Mouse (Mus musculus): Measurements from ENCODE around the gene Clip1.

Clip1 gene

DNA sequence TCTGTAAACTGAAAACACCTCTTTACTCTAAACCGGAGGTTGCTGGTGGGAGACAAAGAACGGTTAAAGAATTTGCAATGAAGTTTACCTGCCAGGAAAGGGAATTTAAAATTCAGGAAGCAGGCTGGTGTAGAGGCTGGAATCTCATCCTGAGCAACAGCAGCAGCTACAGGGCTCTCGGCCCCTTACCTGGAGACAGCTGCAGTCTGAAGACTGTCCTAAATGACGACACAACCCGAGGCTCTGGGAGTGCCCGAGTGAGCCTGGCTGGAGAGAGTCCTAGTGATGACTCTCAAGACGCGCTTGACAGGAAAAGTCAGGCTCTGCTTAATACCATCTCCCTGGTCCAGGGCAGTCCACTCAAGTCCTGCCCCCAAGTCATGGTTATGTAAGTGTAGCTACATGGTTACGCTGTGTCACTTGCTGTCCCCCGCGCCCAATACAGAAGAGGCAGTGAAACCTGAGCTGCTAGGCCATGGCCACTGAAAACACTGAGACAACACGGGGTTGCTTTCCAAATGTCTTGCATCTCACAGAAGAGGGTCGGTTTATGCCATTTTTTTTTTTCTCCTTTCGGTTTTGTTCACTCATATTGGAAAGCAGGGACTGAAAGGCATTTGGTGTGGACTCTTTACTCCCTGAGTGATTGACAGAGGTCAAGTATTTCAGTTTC, 13.5 kb downstream of the Clip1 start:
- no peak for DNase-seq (ENCODE audit: low spot score in 2 of 2)

DNA sequence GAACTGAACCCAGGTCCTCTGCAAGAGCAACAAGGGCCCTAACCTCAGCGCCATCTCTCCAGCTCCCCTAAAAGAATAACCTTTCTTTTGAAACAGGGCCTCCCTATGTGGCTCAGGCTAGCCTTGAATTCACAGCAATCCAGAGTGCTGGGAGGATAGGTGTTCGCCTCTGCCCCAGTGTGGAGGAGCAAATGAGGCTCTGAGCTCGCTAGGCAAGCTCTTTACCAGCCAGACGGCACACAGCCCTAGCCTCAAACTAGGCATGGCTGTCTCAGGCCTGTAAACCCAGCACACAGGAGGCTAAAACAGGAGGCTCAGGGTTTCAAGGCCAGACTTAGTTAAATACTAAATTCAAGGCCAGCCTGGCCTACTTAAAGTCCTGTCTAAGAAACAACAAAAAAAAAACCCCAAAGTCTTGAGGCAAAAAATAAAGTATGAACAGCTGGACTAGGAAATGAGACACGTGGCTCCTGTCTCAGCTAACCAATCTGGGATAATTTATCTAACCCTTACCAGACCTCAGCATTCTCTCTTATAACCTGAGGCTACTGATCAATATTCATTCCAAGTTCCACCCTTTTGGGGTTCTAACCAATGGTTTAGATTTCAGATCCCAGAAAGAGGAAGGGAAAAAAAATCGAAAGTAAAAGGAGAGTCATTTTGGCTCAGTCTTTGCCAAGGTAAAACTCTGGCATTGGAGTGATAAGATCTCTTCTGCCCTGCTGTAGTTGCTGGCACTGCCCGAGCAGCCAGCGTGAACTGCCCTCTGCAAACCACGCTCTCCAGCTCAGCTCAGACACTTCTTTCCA, 14.2 kb downstream of the Clip1 start:
- no peak for DNase-seq (ENCODE audit: low spot score in 2 of 2)

GRCm38 (mm10) chr5:123667915-123668314, 16.5 kb downstream of the Clip1 start:
- no peak for DNase-seq (ENCODE audit: low spot score in 2 of 2)

- no peak for DNase-seq (ENCODE audit: low spot score in 2 of 2)
These were observed 18.5 kb downstream of the Clip1 start for GRCm38 (mm10) chr5:123665956-123666355.

- no peak for DNase-seq (ENCODE audit: low spot score in 2 of 2)
These were observed 20.1 kb downstream of the Clip1 start for GRCm38 (mm10) chr5:123664329-123664728.

DNA sequence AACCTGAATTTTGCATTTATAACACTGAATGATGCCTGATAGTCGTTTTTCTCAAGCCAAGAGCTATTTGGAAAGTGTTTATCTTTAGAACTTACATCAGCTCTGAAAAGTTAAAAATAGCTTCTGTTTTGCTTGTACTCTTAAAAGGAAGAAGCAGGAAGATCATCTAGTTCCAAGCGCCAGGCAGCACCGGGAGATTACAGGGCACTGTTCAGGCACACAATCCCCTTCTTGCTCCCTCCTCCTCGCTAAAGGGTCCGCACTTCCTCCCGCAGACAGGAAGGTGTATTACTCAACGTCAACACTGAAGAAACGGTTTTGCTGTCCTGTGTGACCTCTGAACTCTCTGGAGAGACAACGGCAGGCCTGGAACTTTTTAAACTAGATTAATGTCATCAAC, 22.4 kb downstream of the Clip1 start:
- DNase-seq (ENCODE audit: low spot score in 2 of 2) = no peak

GRCm38 (mm10) chr5:123661602-123662001, 22.8 kb downstream of the Clip1 start:
- no peak for DNase-seq (ENCODE audit: low spot score in 2 of 2)

- no peak for DNase-seq (ENCODE audit: low spot score in 2 of 2)
These were observed 26.8 kb downstream of the Clip1 start for GRCm38 (mm10) chr5:123657651-123658050.

GRCm38 (mm10) chr5:123654937-123655336, 29.5 kb downstream of the Clip1 start:
- no peak for DNase-seq (ENCODE audit: low spot score in 2 of 2)

DNA sequence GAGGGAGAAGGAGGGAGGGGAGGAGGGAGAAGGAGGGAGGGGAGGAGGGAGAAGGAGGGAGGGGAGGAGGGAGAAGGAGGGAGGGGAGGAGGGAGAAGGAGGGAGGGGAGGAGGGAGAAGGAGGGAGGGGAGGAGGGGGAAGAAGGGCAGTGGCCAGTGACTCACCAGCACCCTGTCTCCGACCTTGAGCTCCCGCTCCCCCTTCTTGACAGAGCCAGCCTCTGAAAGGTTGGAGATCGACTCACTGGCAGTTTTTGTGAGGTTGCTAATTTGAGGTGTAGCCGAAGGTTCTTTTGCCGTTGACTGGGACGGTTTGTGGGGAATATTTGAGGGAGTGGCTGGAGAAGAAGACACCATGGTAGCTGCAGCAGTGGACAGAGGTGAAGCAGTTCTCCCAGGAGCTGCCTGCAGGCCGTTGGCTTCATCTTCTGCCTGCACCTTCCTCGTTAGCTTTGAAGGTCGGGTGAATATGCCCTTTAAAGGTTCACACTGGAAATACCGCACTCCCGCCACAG, 31.1 kb downstream of the Clip1 start:
- no peak for DNase-seq (ENCODE audit: low spot score in 2 of 2)

GRCm38 (mm10) chr5:123650825-123651224, 33.6 kb downstream of the Clip1 start:
- DNase-seq (ENCODE audit: low spot score in 2 of 2) = no peak

DNA sequence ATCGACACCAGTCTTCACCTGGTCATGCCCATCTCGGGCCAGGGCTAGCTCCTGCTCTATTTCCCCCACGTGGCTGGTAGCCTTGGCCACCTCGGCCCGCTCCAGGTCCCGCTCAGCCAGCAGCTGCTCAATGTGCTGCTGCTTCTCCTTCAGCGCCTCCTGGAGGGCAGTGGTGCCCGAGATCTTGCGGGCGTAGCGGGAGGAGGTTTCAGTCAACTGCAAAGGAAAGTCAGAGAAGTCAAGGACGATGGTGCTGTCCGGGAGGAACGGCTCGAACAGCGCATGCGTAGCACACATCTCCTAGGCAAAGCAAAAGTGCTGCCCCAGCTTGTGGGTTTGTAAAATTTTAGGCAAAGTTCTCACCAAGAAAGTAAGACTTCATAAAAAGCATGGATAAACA, 42.0 kb downstream of the Clip1 start:
- DNase-seq (ENCODE audit: low spot score in 2 of 2) = no peak

DNA sequence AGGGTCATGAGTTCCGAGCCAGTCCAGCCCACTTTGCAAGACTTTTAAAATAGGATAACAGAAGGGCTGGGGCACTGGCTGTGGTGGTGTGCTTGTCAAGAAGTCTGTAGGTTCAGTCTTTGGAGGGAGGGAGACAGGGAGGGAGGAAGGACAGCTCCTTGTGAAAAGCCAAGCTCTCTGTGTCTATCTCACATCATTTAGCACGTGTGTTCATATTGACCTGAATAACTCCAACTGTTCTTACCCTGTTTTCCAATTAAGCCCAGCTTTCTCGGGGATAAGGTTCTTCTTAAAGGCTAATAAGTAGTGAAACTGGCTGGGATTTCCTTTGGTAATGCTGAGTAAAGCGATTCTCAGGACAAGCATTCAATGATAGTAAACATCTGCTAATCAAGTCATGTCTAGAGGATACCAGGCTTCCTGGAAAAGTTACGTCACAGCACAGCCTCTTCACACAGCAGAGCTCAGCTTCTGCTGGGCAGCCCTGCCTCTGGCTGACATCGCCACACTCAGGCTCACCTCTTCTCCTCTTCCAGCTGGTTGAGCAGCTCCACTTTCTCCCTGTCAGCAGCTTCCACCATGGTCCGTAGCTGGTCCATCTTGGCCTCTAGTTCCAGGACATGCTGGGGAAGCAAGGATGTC, 43.0 kb downstream of the Clip1 start:
- no peak for DNase-seq (ENCODE audit: low spot score in 2 of 2)

- DNase-seq (ENCODE audit: low spot score in 2 of 2) = no peak
These were observed 44.2 kb downstream of the Clip1 start for GRCm38 (mm10) chr5:123640181-123640580.

DNA sequence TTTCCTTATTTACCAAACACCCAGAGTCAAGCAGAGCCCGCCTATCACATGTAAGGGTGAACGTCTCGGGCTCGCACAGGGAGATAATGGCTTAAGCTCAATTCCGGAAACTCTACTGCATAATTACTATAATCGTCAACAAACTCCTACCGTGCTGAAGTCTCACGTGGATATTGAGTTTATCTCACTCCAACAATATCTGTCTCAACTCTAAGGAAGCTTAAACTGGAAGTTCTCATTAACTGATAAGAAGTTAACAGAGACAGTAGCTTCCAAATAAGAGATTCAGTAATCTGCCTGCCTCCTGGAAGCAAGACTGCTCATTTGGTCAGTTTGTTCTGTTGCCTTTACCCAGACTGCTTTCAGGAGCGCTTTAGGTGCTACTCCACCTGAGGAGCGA, 53.2 kb downstream of the Clip1 start:
- no peak for DNase-seq (ENCODE audit: low spot score in 2 of 2)

DNA sequence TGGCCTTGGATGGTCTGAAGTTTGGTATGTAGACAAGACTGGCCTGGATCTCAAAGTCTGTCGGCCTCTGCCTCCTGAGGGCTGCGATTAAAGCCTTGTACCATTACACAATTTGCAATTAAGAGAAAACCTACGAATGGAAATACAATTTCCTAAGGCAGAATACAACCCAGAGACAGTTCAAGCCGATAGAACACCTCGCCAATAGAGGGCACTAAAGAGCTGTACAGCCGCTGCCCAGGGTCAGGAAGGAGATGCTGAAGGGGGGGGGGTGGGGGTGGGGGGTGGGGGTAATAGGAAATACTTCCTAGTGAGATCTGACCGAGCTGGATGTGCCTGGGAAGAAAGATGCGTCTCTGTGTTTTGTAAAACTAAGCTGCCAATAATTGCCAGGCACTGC, 57.8 kb downstream of the Clip1 start:
- DNase-seq (ENCODE audit: low spot score in 2 of 2) = no peak

- no peak for DNase-seq (ENCODE audit: low spot score in 2 of 2)
These were observed 62.0 kb downstream of the Clip1 start for GRCm38 (mm10) chr5:123622421-123622820.

DNA sequence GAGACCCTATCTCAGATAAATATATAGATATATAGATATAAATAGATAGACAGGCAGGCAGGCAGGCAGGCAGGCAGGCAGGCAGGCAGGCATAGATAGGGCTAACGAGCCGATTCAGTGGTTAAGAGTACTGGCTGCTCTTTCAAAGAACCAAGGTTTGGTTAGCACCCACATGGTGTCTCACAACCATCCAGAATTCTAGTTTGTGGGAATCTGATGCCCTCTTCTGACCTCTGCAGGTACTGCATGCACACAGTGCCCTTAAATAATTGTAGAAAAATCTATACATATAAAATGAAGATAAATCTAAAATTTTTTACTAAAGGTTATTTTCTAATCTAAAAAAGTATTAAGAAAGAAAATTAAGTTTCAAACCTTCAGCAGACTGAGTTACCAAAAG, 65.9 kb downstream of the Clip1 start:
- no peak for DNase-seq (ENCODE audit: low spot score in 2 of 2)

DNA sequence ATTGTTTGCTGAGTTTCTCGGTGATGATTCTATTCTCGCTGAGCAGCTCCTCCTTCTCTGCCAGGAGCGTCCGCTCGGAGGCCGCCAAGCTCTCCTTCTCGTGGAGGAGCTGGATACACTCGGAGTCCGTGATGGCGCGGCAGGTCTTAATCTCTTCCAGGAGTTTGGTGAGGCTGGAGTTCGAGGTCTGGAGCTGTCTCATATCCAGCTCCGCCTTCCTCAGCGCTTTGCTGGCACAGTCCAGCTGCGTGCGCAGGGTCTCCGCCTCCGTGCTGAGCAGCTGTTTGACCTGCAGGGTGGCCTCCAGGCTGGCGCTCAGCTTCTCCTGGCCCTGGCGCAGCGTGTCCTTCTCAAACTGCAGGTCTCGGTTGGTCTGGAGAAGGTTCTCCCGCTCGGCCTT, 70.2 kb downstream of the Clip1 start:
- no peak for DNase-seq (ENCODE audit: low spot score in 2 of 2)

GRCm38 (mm10) chr5:123609843-123610242, 74.6 kb downstream of the Clip1 start:
- DNase-seq (ENCODE audit: low spot score in 2 of 2) = peak; percentile 77 to 87

- DNase-seq (ENCODE audit: low spot score in 2 of 2) = no peak
These were observed 75.0 kb downstream of the Clip1 start for GRCm38 (mm10) chr5:123609416-123609815.

GRCm38 (mm10) chr5:123607211-123607669, 77.2 kb downstream of the Clip1 start:
- no peak for DNase-seq (ENCODE audit: low spot score in 2 of 2)

DNA sequence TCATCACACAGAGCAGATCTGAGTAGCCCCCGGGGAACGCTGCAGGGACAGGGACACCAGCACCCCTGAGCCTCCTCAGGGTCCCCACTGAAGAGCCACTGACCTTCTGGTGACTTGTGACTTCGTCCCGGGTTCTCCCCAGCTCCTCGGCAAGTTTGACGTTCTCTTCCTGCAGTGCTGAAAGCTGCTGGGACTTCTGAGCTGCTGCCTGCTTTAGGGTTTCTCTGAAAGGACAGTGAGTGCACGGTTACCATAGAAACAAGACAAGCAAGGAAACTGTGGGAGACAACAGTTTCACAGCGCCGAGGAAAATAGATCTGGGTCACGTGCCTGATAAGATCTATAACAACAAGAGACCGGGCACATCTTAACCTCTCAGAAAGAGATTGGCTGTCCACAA, 80.9 kb downstream of the Clip1 start:
- DNase-seq (ENCODE audit: low spot score in 2 of 2) = peak in 1 of 2 experiments; percentile 48

All from frontal cortex, postnatal 14 days (tissue).